Mouse (Mus musculus) thymus, adult 2 months (tissue): ENCODE measurements around the gene Mcl1.

Experiments used
- CTCF ChIP-seq: fragments of 200-500 bp; IDR thresholded peaks from 2 replicates; pipeline ENCODE4 v1.5.1; 2012; ENCODE audit warnings: mild to moderate bottlenecking, control low read depth, low read length, moderate library complexity, borderline replicate concordance; ENCODE audit not compliant: control insufficient read depth, poor library complexity, insufficient read depth; ENCODE audit errors: extremely low read depth
- POLR2A ChIP-seq: fragments of 200-500 bp; IDR thresholded peaks from 2 replicates; pipeline ENCODE4 v1.6.1; 2012; ENCODE audit warnings: mild to moderate bottlenecking, low read length, control low read depth, moderate library complexity; ENCODE audit not compliant: control insufficient read depth, poor library complexity, insufficient read depth; ENCODE audit errors: extremely low read depth

- TF ChIP-seq CTCF (no peak), POLR2A (no peak)
Observed at GRCm38 (mm10) chr3:95657711-95658110, 877 bp upstream of the Mcl1 start.
